Mouse (Mus musculus) hematopoietic stem cell, adult 5-6 weeks (primary cell): ENCODE measurements at regions not wholly inside any gene's neighbourhood (a gene's known extent, or its start where the extent isn't known, plus 50 kb on each side); places are given as distances from the start of the nearest gene placed in this dataset.
"Not testable (repeated sequence)": the region's sequence is repeated elsewhere in the genome, so short reads cannot be mapped to it uniquely, and the experiment has no call there.

ENCODE experiments used
- ATAC-seq, 2 experiments: fragments of 125-278 bp in 1 of 2; replicated peaks in 1 of 2; 2 replicates each; pipeline ENCODE4 v1.8.0; 2016 to 2017; ENCODE audit warnings: inconsistent platforms in 2 of 2, mild to moderate bottlenecking in 2 of 2, moderate number of reproducible peaks in 2 of 2, low read depth in 1 of 2, moderate TSS enrichment in 1 of 2; ENCODE audit not compliant: low FRiP score in 2 of 2, poor library complexity in 2 of 2, severe bottlenecking in 2 of 2, insufficient read depth in 1 of 2, low TSS enrichment in 1 of 2

- peak; percentile 67 to 69 for ATAC-seq
Observed at GRCm38 (mm10) chr17:59179018-59179417, 165.8 kb upstream of the Nudt12 start.

GRCm38 (mm10) chr17:59156345-59156744, 143.2 kb upstream of the Nudt12 start:
- no peak for ATAC-seq

GRCm38 (mm10) chr17:59143760-59144157, 130.6 kb upstream of the Nudt12 start:
- no peak for ATAC-seq

- ATAC-seq = no peak
Observed at GRCm38 (mm10) chr17:59142995-59143759, 130.0 kb upstream of the Nudt12 start.

GRCm38 (mm10) chr17:59138791-59139190, 125.6 kb upstream of the Nudt12 start:
- ATAC-seq = no peak

- ATAC-seq = peak in 1 of 2 experiments; percentile 46; a peak in 2 of 4 replicates
Observed at GRCm38 (mm10) chr17:59099376-59099775, 86.2 kb upstream of the Nudt12 start.

GRCm38 (mm10) chr17:59076846-59077245, 63.7 kb upstream of the Nudt12 start:
- ATAC-seq = not testable (repeated sequence)

- ATAC-seq = not testable (repeated sequence)
Observed at GRCm38 (mm10) chr17:59076361-59076760, 63.2 kb upstream of the Nudt12 start.
